Mouse (Mus musculus) natural killer cell, adult 2 months (primary cell): ENCODE measurements around the gene Lrrc36.

Experiments
- DNase-seq, 2 experiments: peaks; one replicate each; pipeline ENCODE4 v3.0.0; 2022; ENCODE audit warnings: low spot score in 2 of 2

The Lrrc36 gene

GRCm38 (mm10) chr8:105413391-105413790 is at the start of gene Lrrc36, which contains the start of gene Kctd19:
TSS of gene Lrrc36 (plus strand) at chr8:105413571.
TSS of gene Kctd19 (minus strand) at chr8:105413502.
- DNase-seq: peak; percentile 11 to 41

GRCm38 (mm10) chr8:105367107-105367506 is 46.3 kb upstream of the Lrrc36 start:
- no peak for DNase-seq

GRCm38 (mm10) chr8:105372473-105372872 is 40.9 kb upstream of the Lrrc36 start:
- DNase-seq: no peak

- DNase-seq: no peak
Observed at GRCm38 (mm10) chr8:105373032-105373431, 40.3 kb upstream of the Lrrc36 start, which contains the start of gene Plekhg4. TSS of gene Plekhg4 (plus strand) at chr8:105373274.

GRCm38 (mm10) chr8:105374513-105374966 is 38.8 kb upstream of the Lrrc36 start:
- peak; percentile 14 to 48 for DNase-seq

GRCm38 (mm10) chr8:105378673-105379072 is 34.7 kb upstream of the Lrrc36 start:
- no peak for DNase-seq

- DNase-seq: no peak
Observed at GRCm38 (mm10) chr8:105380308-105380707, 33.1 kb upstream of the Lrrc36 start.

GRCm38 (mm10) chr8:105384070-105384469 is 29.3 kb upstream of the Lrrc36 start:
- DNase-seq: no peak

- no peak for DNase-seq
Observed at GRCm38 (mm10) chr8:105387151-105387550, 26.2 kb upstream of the Lrrc36 start.

GRCm38 (mm10) chr8:105389096-105389495 is 24.3 kb upstream of the Lrrc36 start:
- no peak for DNase-seq

GRCm38 (mm10) chr8:105393089-105393787 is 20.1 kb upstream of the Lrrc36 start:
- no peak for DNase-seq

- no peak for DNase-seq
Observed at GRCm38 (mm10) chr8:105393915-105394314, 19.5 kb upstream of the Lrrc36 start.

- no peak for DNase-seq
Observed at GRCm38 (mm10) chr8:105397747-105398146, 15.6 kb upstream of the Lrrc36 start.

- DNase-seq: no peak
Observed at GRCm38 (mm10) chr8:105400016-105400415, 13.4 kb upstream of the Lrrc36 start.

GRCm38 (mm10) chr8:105403467-105403866 is 9.9 kb upstream of the Lrrc36 start:
- DNase-seq: no peak

- DNase-seq: no peak
Observed at GRCm38 (mm10) chr8:105404496-105404895, 8.9 kb upstream of the Lrrc36 start.

- DNase-seq: no peak
Observed at GRCm38 (mm10) chr8:105406416-105406815, 7.0 kb upstream of the Lrrc36 start.

GRCm38 (mm10) chr8:105408331-105408730 is 5.0 kb upstream of the Lrrc36 start:
- DNase-seq: no peak

GRCm38 (mm10) chr8:105409947-105410346 is 3.4 kb upstream of the Lrrc36 start:
- DNase-seq: no peak

- DNase-seq: no peak
Observed at GRCm38 (mm10) chr8:105418992-105419391, 5.6 kb downstream of the Lrrc36 start.

GRCm38 (mm10) chr8:105419800-105420199 is 6.4 kb downstream of the Lrrc36 start:
- DNase-seq: no peak

GRCm38 (mm10) chr8:105422006-105422405 is 8.6 kb downstream of the Lrrc36 start:
- DNase-seq: no peak

GRCm38 (mm10) chr8:105426878-105427277 is 13.5 kb downstream of the Lrrc36 start:
- DNase-seq: no peak
